Mouse (Mus musculus): ENCODE results near the gene Gm3250. TPM values are rescaled to one million over a fixed set of nuclear protein-coding genes. Genes with fewer than 3 reads are reported as not detected.
"Not testable (repeated sequence)": the region's sequence is repeated elsewhere in the genome, so short reads cannot be mapped to it uniquely, and the experiment has no call there.

Gene Gm3250
- polyA plus RNA-seq, 1 experiment from 2014 or later, result not detected

GRCm38 (mm10) chr10:77798164-77798920, 16.0 kb upstream of the Gm3250 start:
- ATAC-seq (ENCODE audit: low read depth); H3K4me2 ChIP-seq (ENCODE audit: low read depth, low read length); H3K9ac ChIP-seq (ENCODE audit: low read depth, low read length); H3K4me3 ChIP-seq (ENCODE audit: low read depth, low read length); H3K36me3 ChIP-seq (ENCODE audit: control insufficient read depth, insufficient read depth); H3K4me1 ChIP-seq (ENCODE audit: control insufficient read depth, low read depth, low read length); H3K27me3 ChIP-seq (ENCODE audit: control insufficient read depth, insufficient read depth, low read depth, low read length); H3K27ac ChIP-seq (ENCODE audit: low read length); H3K9me3 ChIP-seq (replicated peaks; ENCODE audit: control insufficient read depth, low read length): not testable (repeated sequence)
- WGBS (ENCODE audit: insufficient replicate concordance), result 26% methylated on average over 3 of the region's 3 CpGs

DNA sequence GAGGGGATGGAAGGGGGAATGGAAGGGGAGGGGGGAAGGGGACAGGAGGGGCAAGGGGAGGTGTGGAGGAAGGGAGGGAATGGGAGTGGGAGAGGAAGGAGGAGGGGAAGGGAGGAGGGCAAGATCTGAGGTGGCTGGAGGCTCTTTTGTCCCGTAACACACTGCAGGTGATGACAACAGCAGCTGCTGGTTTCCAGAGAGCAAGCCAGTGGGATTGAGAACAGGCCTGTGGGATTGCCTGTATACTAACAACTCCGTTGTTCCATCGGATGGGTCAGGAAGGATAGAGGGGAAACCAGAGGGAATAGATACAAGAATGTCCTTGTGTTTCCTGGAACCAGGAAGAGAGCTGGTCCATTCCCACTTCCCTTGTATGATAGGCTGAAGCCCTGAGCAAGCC, 15.3 kb upstream of the Gm3250 start:
- Histone ChIP-seq H3K9me3 (replicated peaks; ENCODE audit: control insufficient read depth, low read length) (no peaks in the 10 kb centered on the region), H3K4me2 (ENCODE audit: low read depth, low read length) (no peak overlapping the region), H3K4me1 (ENCODE audit: control insufficient read depth, low read depth, low read length) (no peaks in the 10 kb centered on the region), H3K27me3 (ENCODE audit: control insufficient read depth, insufficient read depth, low read depth, low read length) (no peaks in the 10 kb centered on the region), H3K36me3 (ENCODE audit: control insufficient read depth, insufficient read depth) (no peaks in the 10 kb centered on the region), H3K27ac (ENCODE audit: low read length) (no peak overlapping the region), H3K9ac (ENCODE audit: low read depth, low read length) (no peak overlapping the region), H3K4me3 (ENCODE audit: low read depth, low read length) (no peak overlapping the region)
- 29% methylated on average over 3 of the region's 3 CpGs for WGBS (ENCODE audit: insufficient replicate concordance)
- ATAC-seq (ENCODE audit: low read depth), result no peak

DNA sequence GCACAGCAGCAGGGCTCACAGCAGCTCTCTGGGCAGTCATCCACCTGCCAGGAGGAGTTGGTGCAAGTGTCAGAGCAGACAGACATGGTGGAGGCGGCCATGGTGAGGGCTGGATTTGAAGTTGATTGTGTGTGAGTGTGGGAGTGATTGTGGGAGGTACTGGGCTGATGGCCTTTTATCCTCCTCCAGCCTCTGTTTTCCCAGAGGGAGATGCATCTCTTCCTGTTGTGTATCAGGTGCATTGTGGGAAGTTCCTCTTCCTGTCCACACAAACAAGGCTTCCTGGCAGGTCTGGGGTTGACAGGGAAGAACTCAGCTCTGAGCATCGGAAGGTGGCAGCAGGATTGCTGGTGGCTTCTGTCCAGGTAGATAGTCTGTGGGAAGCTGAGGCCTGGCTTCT, 12.6 kb upstream of the Gm3250 start, which contains the start of gene Gm9639:
Gm9639 (minus strand) TSS at position 101 of the 400 bp plus-strand sequence.
- Histone ChIP-seq H3K4me3 (ENCODE audit: low read depth, low read length) (no peak within 1 kb of the TSS), H3K27ac (ENCODE audit: low read length) (no peak within 1 kb of the TSS), H3K27me3 (ENCODE audit: control insufficient read depth, insufficient read depth, low read depth, low read length) (no peaks in the 10 kb centered on the region), H3K4me1 (ENCODE audit: control insufficient read depth, low read depth, low read length) (no peaks in the 10 kb centered on the region), H3K9ac (ENCODE audit: low read depth, low read length) (no peak within 1 kb of the TSS), H3K36me3 (ENCODE audit: control insufficient read depth, insufficient read depth) (no peaks in the 10 kb centered on the region), H3K9me3 (replicated peaks; ENCODE audit: control insufficient read depth, low read length) (no peaks in the 10 kb centered on the region), H3K4me2 (ENCODE audit: low read depth, low read length) (no peak within 1 kb of the TSS)
- ATAC-seq (ENCODE audit: low read depth), result no peak
- WGBS (ENCODE audit: insufficient replicate concordance), result 38% methylated on average over 2 of the region's 2 CpGs

DNA sequence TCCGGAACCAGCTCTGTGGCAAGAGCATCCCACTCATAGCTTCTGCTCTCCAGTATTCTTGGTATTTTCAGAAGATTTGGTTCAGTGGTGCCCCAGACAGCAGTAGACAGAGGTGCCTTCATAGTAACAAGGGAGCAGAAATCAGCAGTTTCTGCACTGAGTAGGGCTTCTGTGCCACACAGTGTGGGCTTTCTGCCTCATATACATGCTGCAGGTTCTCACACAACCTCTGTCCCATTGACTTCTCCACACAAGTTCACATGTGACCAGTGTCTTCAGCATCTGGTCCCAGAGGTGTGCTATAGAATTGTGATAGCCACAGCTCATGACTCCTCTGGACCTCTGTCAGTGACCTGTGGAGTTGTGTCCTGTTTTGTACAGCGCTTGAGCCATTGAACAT, 6.3 kb upstream of the Gm3250 start:
- Histone ChIP-seq H3K4me3 (ENCODE audit: low read depth, low read length) (no peak overlapping the region), H3K9me3 (replicated peaks; ENCODE audit: control insufficient read depth, low read length) (no peaks in the 10 kb centered on the region), H3K4me1 (ENCODE audit: control insufficient read depth, low read depth, low read length) (no peaks in the 10 kb centered on the region), H3K27me3 (ENCODE audit: control insufficient read depth, insufficient read depth, low read depth, low read length) (no peaks in the 10 kb centered on the region), H3K4me2 (ENCODE audit: low read depth, low read length) (no peak overlapping the region), H3K36me3 (ENCODE audit: control insufficient read depth, insufficient read depth) (no peaks in the 10 kb centered on the region), H3K27ac (ENCODE audit: low read length) (no peak overlapping the region), H3K9ac (ENCODE audit: low read depth, low read length) (no peak overlapping the region)
- no peak for ATAC-seq (ENCODE audit: low read depth)
- WGBS (ENCODE audit: insufficient replicate concordance), result 47% methylated on average over 2 of the region's 2 CpGs

DNA sequence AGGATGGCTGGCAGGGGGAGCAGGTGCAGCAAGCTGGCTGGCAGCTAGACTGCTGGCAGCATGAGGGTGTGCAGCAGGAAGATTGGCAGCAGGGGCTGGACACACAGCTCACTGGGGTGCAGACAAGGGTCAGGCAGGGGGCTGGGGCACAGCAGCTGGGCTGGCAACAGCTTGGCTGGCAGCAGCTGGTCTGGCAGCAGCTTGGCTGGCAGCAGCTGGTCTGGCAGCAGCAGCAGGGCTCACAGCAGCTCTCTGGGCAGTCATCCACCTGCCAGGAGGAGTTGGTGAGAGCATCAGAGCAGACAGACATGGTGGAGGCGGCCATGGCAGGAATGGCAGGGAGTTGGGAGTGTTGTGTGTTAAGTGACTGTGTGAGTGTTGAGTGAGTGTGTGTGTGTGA, 5.5 kb upstream of the Gm3250 start, which contains the start of gene Gm7137:
Gm7137 (minus strand) TSS at position 325 of the 400 bp plus-strand sequence.
- not testable (repeated sequence) for H3K9ac ChIP-seq (ENCODE audit: low read depth, low read length); H3K4me3 ChIP-seq (ENCODE audit: low read depth, low read length); H3K4me1 ChIP-seq (ENCODE audit: control insufficient read depth, low read depth, low read length); H3K9me3 ChIP-seq (replicated peaks; ENCODE audit: control insufficient read depth, low read length); H3K27me3 ChIP-seq (ENCODE audit: control insufficient read depth, insufficient read depth, low read depth, low read length); H3K36me3 ChIP-seq (ENCODE audit: control insufficient read depth, insufficient read depth); ATAC-seq (ENCODE audit: low read depth); H3K4me2 ChIP-seq (ENCODE audit: low read depth, low read length); H3K27ac ChIP-seq (ENCODE audit: low read length)
- WGBS (ENCODE audit: insufficient replicate concordance), result no CpG with 5 or more reads among the region's 1 CpGs

GRCm38 (mm10) chr10:77783396-77783795, 1.1 kb upstream of the Gm3250 start:
- ATAC-seq (ENCODE audit: low read depth), result not testable (repeated sequence)

GRCm38 (mm10) chr10:77776844-77777243, 5.5 kb downstream of the Gm3250 start, which contains the start of gene Gm7138:
Gene Gm7138, minus strand, starts transcription at chr10:77776944.
- H3K4me3 ChIP-seq (ENCODE audit: low read depth, low read length); H3K27ac ChIP-seq (ENCODE audit: low read length); ATAC-seq (ENCODE audit: low read depth); H3K27me3 ChIP-seq (ENCODE audit: control insufficient read depth, insufficient read depth, low read depth, low read length); H3K9me3 ChIP-seq (replicated peaks; ENCODE audit: control insufficient read depth, low read length); H3K4me2 ChIP-seq (ENCODE audit: low read depth, low read length); H3K36me3 ChIP-seq (ENCODE audit: control insufficient read depth, insufficient read depth); H3K9ac ChIP-seq (ENCODE audit: low read depth, low read length); H3K4me1 ChIP-seq (ENCODE audit: control insufficient read depth, low read depth, low read length): not testable (repeated sequence)
- 57% methylated on average over 1 of the region's 1 CpGs for WGBS (ENCODE audit: insufficient replicate concordance)

More at GRCm38 (mm10) chr10:77783396-77783795, 1.1 kb upstream of the Gm3250 start:
- not testable (repeated sequence) for H3K4me2 ChIP-seq (ENCODE audit: low read depth, low read length); H3K27me3 ChIP-seq (ENCODE audit: control insufficient read depth, insufficient read depth, low read depth, low read length); H3K9me3 ChIP-seq (replicated peaks; ENCODE audit: control insufficient read depth, low read length); H3K9ac ChIP-seq (ENCODE audit: low read depth, low read length); H3K4me3 ChIP-seq (ENCODE audit: low read depth, low read length); H3K4me1 ChIP-seq (ENCODE audit: control insufficient read depth, low read depth, low read length); H3K27ac ChIP-seq (ENCODE audit: low read length); H3K36me3 ChIP-seq (ENCODE audit: control insufficient read depth, insufficient read depth)
- WGBS (ENCODE audit: insufficient replicate concordance), result 45% methylated on average over 1 of the region's 3 CpGs

DNA sequence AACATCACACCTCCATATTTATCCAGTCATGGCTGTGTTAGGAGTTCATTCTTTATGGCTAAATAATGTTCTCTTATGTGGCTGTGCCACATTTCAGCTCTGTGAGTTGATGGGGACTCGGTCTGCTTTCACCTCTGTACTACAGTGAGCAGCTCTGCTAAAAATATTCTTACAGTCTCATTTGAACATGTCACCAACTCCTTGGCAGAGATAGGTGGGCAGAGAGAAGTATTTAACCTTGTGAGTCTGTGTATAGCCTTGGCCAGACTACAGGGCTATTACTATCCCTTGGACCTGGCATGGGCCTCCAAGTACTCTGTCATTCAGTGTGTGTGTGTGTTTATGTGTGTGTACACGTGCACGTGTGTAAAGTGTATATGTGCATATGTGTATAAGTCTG, 10.2 kb downstream of the Gm3250 start:
- not testable (repeated sequence) for H3K4me1 ChIP-seq (ENCODE audit: control insufficient read depth, low read depth, low read length); H3K9me3 ChIP-seq (replicated peaks; ENCODE audit: control insufficient read depth, low read length); H3K27me3 ChIP-seq (ENCODE audit: control insufficient read depth, insufficient read depth, low read depth, low read length); H3K4me3 ChIP-seq (ENCODE audit: low read depth, low read length); H3K9ac ChIP-seq (ENCODE audit: low read depth, low read length); H3K36me3 ChIP-seq (ENCODE audit: control insufficient read depth, insufficient read depth); H3K27ac ChIP-seq (ENCODE audit: low read length); H3K4me2 ChIP-seq (ENCODE audit: low read depth, low read length); ATAC-seq (ENCODE audit: low read depth)
- 50% methylated on average over 1 of the region's 3 CpGs for whole genome bisulfite sequencing (ENCODE audit: insufficient replicate concordance)

GRCm38 (mm10) chr10:77771225-77771624, 11.1 kb downstream of the Gm3250 start, which contains the start of gene Gm3238:
Gene Gm3238, minus strand, starts transcription at chr10:77771325.
- H3K4me1 ChIP-seq (ENCODE audit: control insufficient read depth, low read depth, low read length); H3K27me3 ChIP-seq (ENCODE audit: control insufficient read depth, insufficient read depth, low read depth, low read length); H3K27ac ChIP-seq (ENCODE audit: low read length); ATAC-seq (ENCODE audit: low read depth); H3K4me3 ChIP-seq (ENCODE audit: low read depth, low read length); H3K9me3 ChIP-seq (replicated peaks; ENCODE audit: control insufficient read depth, low read length); H3K36me3 ChIP-seq (ENCODE audit: control insufficient read depth, insufficient read depth); H3K9ac ChIP-seq (ENCODE audit: low read depth, low read length); H3K4me2 ChIP-seq (ENCODE audit: low read depth, low read length): not testable (repeated sequence)
- no CpG with 5 or more reads among the region's 1 CpGs for WGBS (ENCODE audit: insufficient replicate concordance)

All from liver, embryonic 16.5 days (tissue).